Mouse (Mus musculus): ENCODE data around the gene Efs. TPM values are rescaled to one million over a fixed set of nuclear protein-coding genes. Genes with fewer than 3 reads are reported as not detected.
A peak's percentile ranks its signal among the peaks of the same experiment; 100 is the strongest.

The Efs gene
- polyA plus RNA-seq, 1 experiment, result 48.3 TPM

DNA sequence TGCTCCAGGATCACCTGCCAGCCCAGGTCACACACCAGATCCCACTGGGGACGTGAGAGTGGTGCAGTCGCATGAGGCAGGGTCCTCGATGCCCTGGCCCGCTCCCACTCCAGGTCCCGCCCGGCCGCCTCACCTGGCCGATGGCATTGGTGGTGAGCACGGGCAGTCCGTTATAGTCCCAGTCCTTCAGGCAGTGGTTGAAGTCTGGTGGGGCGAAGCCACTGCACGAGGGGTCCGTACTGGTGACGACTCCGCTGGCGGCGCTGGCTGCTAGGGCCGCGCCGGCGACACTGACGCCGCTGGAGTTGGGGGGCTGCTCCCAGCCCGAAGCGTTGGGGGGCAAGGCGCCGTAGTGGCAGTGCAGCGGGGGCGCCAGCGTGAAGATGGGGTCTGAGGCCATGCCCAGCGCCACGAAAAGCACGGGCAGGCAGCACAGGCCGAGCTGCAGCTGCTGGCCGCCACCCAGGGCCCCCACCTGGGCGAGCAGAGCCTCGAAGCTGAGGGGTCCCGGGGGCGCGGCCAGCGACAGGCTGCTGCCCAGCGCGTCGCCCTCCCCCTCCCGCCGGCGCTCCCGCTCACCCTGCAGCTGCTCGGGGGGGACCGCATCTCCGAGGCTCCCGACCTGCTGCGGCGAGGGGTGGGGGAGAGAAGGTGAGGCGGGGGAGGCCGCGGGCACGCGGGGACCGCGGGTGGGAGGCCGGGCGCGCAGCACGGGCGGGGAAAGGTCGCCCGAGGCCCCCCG, 13.6 kb downstream of the Efs start:
- Histone ChIP-seq H3K27me3 (ENCODE audit: control insufficient read depth, insufficient read depth, low read length, poor library complexity, severe bottlenecking) (peaks cover 3% of the 10 kb centered on the region; the same call in 1 of the 2 replicates), H3K9ac (ENCODE audit: low read depth, poor library complexity, severe bottlenecking) (peak overlapping the region; percentile 85), H3K9me3 (replicated peaks; ENCODE audit: control insufficient read depth, insufficient read depth, low read length, poor library complexity, severe bottlenecking) (no peaks in the 10 kb centered on the region), H3K27ac (ENCODE audit: insufficient read depth, low read length) (no peak overlapping the region), H3K36me3 (ENCODE audit: control insufficient read depth, insufficient read depth, low read length, poor library complexity, severe bottlenecking) (peaks cover 10% of the 10 kb centered on the region; the same call in 1 of the 2 replicates), H3K4me3 (ENCODE audit: low read depth, low read length) (peak overlapping the region; percentile 82), H3K4me1 (ENCODE audit: control insufficient read depth, insufficient read depth, low read length) (peaks cover 6% of the 10 kb centered on the region)
- TF ChIP-seq EP300 (IDR thresholded peaks at IDR 0.05; ENCODE audit: insufficient read depth, low read depth, low read length), result no peak
- no peak for TF ChIP-seq CTCF (IDR thresholded peaks at IDR 0.05; ENCODE audit: low read depth, low read length)
- TF ChIP-seq POLR2A (IDR thresholded peaks at IDR 0.05; ENCODE audit: insufficient read depth, low read length), result no peak

DNA sequence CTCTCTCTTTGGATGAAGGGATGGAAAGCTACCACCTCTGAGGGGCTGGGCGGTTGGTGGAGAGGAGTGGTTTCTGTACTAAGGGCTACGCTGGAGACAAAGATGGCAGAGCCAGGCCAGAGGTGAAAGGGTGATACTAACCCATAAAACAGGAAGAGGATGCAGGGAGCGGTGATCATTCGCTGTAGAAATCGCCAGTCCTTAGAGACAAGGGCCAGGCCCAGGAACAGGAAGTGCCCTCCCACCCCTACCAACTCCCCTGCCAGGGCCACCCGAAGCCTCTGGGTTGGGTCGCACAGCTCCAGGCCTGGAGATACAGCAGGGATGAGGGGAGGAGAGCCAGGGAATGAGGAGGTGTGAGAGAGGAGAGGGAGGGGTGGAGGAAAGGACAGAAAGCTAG, 17.2 kb downstream of the Efs start:
- H3K36me3 ChIP-seq (ENCODE audit: control insufficient read depth, insufficient read depth, low read length, poor library complexity, severe bottlenecking), result 0 out of 2 replicates have a peak, but pooled peaks cover 2% of the 10 kb centered on the region
- H3K4me1 ChIP-seq (ENCODE audit: control insufficient read depth, insufficient read depth, low read length), result peaks cover 5% of the 10 kb centered on the region
- H3K27me3 ChIP-seq (ENCODE audit: control insufficient read depth, insufficient read depth, low read length, poor library complexity, severe bottlenecking), result peaks cover 3% of the 10 kb centered on the region; the same call in 1 of the 2 replicates
- H3K9me3 ChIP-seq (replicated peaks; ENCODE audit: control insufficient read depth, insufficient read depth, low read length, poor library complexity, severe bottlenecking), result no peaks in the 10 kb centered on the region
- H3K9ac ChIP-seq (ENCODE audit: low read depth, poor library complexity, severe bottlenecking), result no peak overlapping the region
- TF ChIP-seq POLR2A (IDR thresholded peaks at IDR 0.05; ENCODE audit: insufficient read depth, low read length) (no peak), EP300 (IDR thresholded peaks at IDR 0.05; ENCODE audit: insufficient read depth, low read depth, low read length) (no peak), CTCF (IDR thresholded peaks at IDR 0.05; ENCODE audit: low read depth, low read length) (no peak)
- no peak overlapping the region for H3K27ac ChIP-seq (ENCODE audit: insufficient read depth, low read length)
- H3K4me3 ChIP-seq (ENCODE audit: low read depth, low read length), result no peak overlapping the region

DNA sequence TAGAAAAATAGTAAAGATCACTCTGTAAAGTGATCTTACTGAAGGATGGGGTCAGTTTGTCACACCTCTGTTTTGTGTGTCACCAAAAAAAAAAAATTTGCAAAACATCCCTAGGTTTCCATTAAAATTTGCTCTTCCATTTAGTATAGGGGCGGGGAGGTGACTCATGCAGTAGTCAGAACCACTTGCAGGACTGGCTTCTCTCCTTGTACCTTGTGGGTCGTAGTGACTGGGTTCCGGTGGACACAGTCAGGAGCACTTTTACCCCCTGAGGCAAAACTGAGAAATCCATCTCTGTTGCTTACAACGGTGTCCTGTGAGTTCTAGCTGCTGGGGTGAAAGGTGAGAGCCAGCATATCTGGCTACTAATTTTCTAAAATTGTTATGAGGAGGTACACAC, 22.3 kb downstream of the Efs start:
- no peak overlapping the region for H3K27ac ChIP-seq (ENCODE audit: insufficient read depth, low read length)
- TF ChIP-seq EP300 (IDR thresholded peaks at IDR 0.05; ENCODE audit: insufficient read depth, low read depth, low read length) (no peak), CTCF (IDR thresholded peaks at IDR 0.05; ENCODE audit: low read depth, low read length) (no peak), POLR2A (IDR thresholded peaks at IDR 0.05; ENCODE audit: insufficient read depth, low read length) (no peak)
- no peaks in the 10 kb centered on the region for H3K27me3 ChIP-seq (ENCODE audit: control insufficient read depth, insufficient read depth, low read length, poor library complexity, severe bottlenecking)
- H3K36me3 ChIP-seq (ENCODE audit: control insufficient read depth, insufficient read depth, low read length, poor library complexity, severe bottlenecking), result peaks cover 6% of the 10 kb centered on the region; the same call in 1 of the 2 replicates
- no peak overlapping the region for H3K9ac ChIP-seq (ENCODE audit: low read depth, poor library complexity, severe bottlenecking)
- peaks cover 4% of the 10 kb centered on the region for H3K4me1 ChIP-seq (ENCODE audit: control insufficient read depth, insufficient read depth, low read length)
- H3K4me3 ChIP-seq (ENCODE audit: low read depth, low read length), result no peak overlapping the region
- no peaks in the 10 kb centered on the region for H3K9me3 ChIP-seq (replicated peaks; ENCODE audit: control insufficient read depth, insufficient read depth, low read length, poor library complexity, severe bottlenecking)

DNA sequence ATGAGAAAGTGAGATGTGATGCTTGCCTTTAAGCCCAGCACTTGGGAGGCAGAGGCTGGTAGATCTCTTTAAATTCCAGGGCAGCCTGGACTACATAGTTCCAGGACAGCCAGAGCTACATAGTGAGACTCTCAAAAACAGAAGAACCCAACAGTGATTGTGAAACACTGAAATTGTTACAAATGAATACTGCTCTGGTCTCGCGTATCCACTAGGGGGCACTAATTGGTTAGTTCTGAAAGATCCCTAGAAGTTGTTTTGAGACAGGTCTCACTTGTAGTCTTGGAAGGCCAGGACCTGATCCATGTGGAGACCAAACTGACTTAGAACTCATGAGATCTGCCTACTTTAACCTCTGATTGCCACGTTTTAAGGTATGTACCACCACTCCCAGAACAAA, 25.5 kb downstream of the Efs start:
- no peaks in the 10 kb centered on the region for H3K27me3 ChIP-seq (ENCODE audit: control insufficient read depth, insufficient read depth, low read length, poor library complexity, severe bottlenecking)
- no peaks in the 10 kb centered on the region for H3K4me1 ChIP-seq (ENCODE audit: control insufficient read depth, insufficient read depth, low read length)
- peaks cover 33% of the 10 kb centered on the region for H3K36me3 ChIP-seq (ENCODE audit: control insufficient read depth, insufficient read depth, low read length, poor library complexity, severe bottlenecking)
- TF ChIP-seq POLR2A (IDR thresholded peaks at IDR 0.05; ENCODE audit: insufficient read depth, low read length) (no peak), CTCF (IDR thresholded peaks at IDR 0.05; ENCODE audit: low read depth, low read length) (peak; percentile 7)
- no peaks in the 10 kb centered on the region for H3K9me3 ChIP-seq (replicated peaks; ENCODE audit: control insufficient read depth, insufficient read depth, low read length, poor library complexity, severe bottlenecking)
- no peak overlapping the region for H3K9ac ChIP-seq (ENCODE audit: low read depth, poor library complexity, severe bottlenecking)
- H3K27ac ChIP-seq (ENCODE audit: insufficient read depth, low read length), result no peak overlapping the region
- H3K4me3 ChIP-seq (ENCODE audit: low read depth, low read length), result no peak overlapping the region

DNA sequence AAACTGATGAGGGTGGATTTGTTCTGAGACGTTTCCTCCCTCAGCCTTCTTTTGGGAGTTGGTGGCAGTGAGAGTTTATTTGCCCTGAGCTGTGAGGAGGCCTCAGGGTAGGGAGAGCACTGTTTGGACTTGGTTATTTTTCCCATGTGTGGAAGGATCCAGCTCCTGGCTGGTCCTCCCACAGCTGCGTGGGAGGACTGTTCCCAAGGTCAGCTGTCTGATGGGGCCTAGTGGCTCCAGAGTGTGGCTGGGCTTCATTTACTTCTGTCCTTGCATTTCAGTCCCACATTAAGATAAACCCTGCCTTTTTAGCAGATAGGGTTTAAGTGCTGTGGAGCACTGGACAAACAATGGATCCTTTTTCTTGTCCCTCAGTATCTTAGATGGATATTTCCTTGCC, 28.5 kb downstream of the Efs start:
- no peak overlapping the region for H3K4me3 ChIP-seq (ENCODE audit: low read depth, low read length)
- H3K27me3 ChIP-seq (ENCODE audit: control insufficient read depth, insufficient read depth, low read length, poor library complexity, severe bottlenecking), result no peaks in the 10 kb centered on the region
- TF ChIP-seq POLR2A (IDR thresholded peaks at IDR 0.05; ENCODE audit: insufficient read depth, low read length), result no peak
- no peak for TF ChIP-seq EP300 (IDR thresholded peaks at IDR 0.05; ENCODE audit: insufficient read depth, low read depth, low read length)
- TF ChIP-seq CTCF (IDR thresholded peaks at IDR 0.05; ENCODE audit: low read depth, low read length), result no peak
- H3K27ac ChIP-seq (ENCODE audit: insufficient read depth, low read length), result peak overlapping the region; percentile 6; the same call in 1 of the 2 replicates
- H3K36me3 ChIP-seq (ENCODE audit: control insufficient read depth, insufficient read depth, low read length, poor library complexity, severe bottlenecking), result peaks cover 34% of the 10 kb centered on the region
- no peaks in the 10 kb centered on the region for H3K9me3 ChIP-seq (replicated peaks; ENCODE audit: control insufficient read depth, insufficient read depth, low read length, poor library complexity, severe bottlenecking)
- H3K9ac ChIP-seq (ENCODE audit: low read depth, poor library complexity, severe bottlenecking), result no peak overlapping the region
- peaks cover 2% of the 10 kb centered on the region for H3K4me1 ChIP-seq (ENCODE audit: control insufficient read depth, insufficient read depth, low read length)
